Mouse (Mus musculus): ENCODE results near the gene 2310034G01Rik. TPM values are rescaled to one million over a fixed set of nuclear protein-coding genes. Genes with fewer than 3 reads are reported as not detected.

The 2310034G01Rik gene
- under 1 TPM; 0.36 to 0.70 TPM for total RNA-seq (2021)

GRCm38 (mm10) chr19:46350168-46350932, at the start of gene 2310034G01Rik:
Gene 2310034G01Rik (minus strand): TSS chr19:46350302.
- DNase-seq (ENCODE audit: low spot score) = no peak
- intact Hi-C loops (cut with DNase I) = no loop called here

- intact Hi-C loops (cut with DNase I) = loop anchor here (5.0 to 10.0 kb wide), 3 partner anchors 102 to 162 kb away; partner anchors contain the start of gene Trim8
These were observed 49.8 kb upstream of the 2310034G01Rik start for GRCm38 (mm10) chr19:46399886-46400285.

DNA sequence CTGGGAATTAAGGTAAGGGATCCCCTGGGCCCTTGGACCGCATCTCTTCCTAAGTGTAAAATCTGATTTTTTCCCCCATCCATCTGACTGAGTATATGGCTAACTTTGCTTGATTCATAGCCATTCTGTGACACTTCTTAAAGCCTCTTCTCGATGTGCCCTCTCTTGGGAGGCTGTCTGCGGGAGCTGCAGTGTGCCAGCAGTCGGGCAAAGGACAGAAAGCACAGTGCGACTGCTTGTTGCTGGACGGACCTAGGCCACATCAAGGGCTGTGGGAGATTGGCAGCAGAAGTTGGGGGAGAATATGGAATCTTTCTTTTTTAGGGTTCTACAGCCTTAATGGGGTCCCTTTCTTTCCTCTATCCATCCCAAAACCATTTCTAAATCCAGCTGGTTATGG, 49.3 kb upstream of the 2310034G01Rik start:
- no peak for DNase-seq (ENCODE audit: low spot score)
- intact Hi-C loops (cut with DNase I) = loop anchor here (5.0 to 10.0 kb wide), 3 partner anchors 103 to 163 kb away; partner anchors contain the start of gene Trim8

More at GRCm38 (mm10) chr19:46399886-46400285, 49.8 kb upstream of the 2310034G01Rik start:
- no peak for DNase-seq (ENCODE audit: low spot score)

- intact Hi-C loops (cut with DNase I) = loop anchor here (5.0 to 10.0 kb wide), 3 partner anchors 104 to 164 kb away; partner anchors contain the start of gene Trim8
- DNase-seq (ENCODE audit: low spot score) = no peak
These were observed 48.3 kb upstream of the 2310034G01Rik start for GRCm38 (mm10) chr19:46398401-46398800.

GRCm38 (mm10) chr19:46397436-46398001, 47.4 kb upstream of the 2310034G01Rik start:
- intact Hi-C loops (cut with DNase I) = loop anchor here (2.0 to 10.0 kb wide), 5 partner anchors 47 to 165 kb away; partner anchors contain the start of gene Trim8
- DNase-seq (ENCODE audit: low spot score) = no peak

DNA sequence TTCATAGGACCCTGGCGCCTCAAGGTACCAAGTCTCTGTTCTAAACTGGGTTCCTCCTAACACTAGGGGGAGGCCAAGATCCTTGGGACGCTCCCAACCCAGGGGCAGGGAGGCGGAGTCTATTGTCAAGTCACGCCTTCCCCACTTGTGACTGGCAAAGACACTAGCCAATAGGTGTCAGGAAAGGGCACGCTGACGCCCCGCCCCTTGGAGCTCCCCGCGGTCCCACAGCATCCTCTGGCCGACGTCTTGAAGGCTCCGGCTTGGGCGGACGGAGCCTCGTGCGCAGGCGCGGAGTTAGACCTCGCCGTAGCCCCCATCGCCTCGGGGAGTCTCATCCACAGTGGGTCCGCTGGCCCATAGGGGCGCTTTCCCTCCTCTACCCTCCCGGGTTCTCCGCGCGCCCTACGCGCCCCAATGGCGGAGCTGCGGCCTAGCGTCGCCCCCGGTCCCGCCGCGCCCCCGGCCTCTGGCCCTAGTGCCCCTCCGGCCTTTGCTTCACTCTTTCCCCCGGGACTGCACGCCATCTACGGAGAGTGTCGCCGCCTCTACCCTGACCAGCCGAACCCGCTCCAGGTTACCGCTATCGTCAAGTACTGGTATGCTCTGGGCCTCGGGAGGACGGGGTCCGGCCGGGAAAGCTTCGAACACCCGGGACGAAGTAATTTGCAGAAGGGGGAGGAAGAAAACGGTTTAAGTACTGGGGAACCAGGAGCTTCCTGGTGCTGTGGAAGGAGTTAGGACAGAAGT, 46.8 kb upstream of the 2310034G01Rik start, which contains the start of gene Sufu:
Gene Sufu, plus strand, starts transcription at position 211 of the 750 bp plus-strand sequence.
- peak; percentile 96 for DNase-seq (ENCODE audit: low spot score)
- intact Hi-C loops (cut with DNase I) = loop anchor here (2.0 to 10.0 kb wide), 5 partner anchors 48 to 165 kb away; partner anchors contain the start of gene Trim8

GRCm38 (mm10) chr19:46396109-46396508, 46.0 kb upstream of the 2310034G01Rik start:
- intact Hi-C loops (cut with DNase I) = loop anchor here (2.0 to 10.0 kb wide), 5 partner anchors 49 to 166 kb away; partner anchors contain the start of gene Trim8
- DNase-seq (ENCODE audit: low spot score) = no peak

DNA sequence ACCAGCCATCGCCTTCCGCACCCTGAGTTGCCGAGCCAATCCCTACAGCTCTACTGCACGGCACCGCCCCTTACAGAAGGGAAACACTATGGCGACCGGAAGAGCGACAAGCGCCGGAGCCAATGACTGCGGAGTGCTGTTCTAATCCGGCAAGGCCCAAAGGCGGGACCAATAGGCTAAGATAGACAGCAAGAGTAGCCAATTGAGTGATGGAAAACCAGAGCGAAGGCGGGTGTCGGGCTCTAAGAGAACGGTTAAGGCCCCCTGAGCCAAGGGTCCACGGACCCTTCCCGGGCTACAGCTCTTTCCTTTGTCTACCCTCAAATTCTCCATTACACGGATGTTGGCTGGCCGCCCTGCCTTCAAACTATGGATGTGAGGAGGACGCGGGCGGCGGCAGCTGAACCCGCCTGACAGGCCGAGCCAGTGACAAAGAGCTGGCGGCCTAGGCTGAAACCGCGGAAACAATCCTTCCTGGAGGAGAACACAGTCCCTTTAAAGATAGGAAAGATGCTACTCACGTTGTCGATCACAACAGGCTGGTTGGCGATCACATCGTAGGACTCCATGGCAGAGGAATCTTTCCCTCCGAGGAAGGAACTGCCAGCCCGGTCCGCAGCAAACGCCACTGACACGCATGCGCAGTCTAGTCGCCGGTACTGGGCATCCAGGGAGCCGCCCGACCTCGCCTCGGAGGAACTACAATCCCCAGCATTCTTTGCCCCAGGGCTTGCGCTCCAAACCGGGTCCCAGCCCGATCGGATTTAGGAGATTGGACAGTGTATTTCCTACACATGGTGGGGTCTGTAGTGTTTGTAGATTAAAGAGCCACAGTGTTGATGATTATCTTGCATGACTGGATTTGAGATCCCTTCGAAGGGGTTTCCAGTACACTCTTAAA, 45.3 kb upstream of the 2310034G01Rik start, which contains the start of gene Actr1a:
Gene Actr1a, minus strand, starts transcription at position 640 of the 901 bp plus-strand sequence.
- peak; percentile 93 for DNase-seq (ENCODE audit: low spot score)
- intact Hi-C loops (cut with DNase I) = loop anchor here (2.0 to 10.0 kb wide), 5 partner anchors 49 to 167 kb away; partner anchors contain the start of gene Trim8

GRCm38 (mm10) chr19:46394712-46395108, 44.6 kb upstream of the 2310034G01Rik start:
- DNase-seq (ENCODE audit: low spot score) = no peak
- intact Hi-C loops (cut with DNase I) = loop anchor here (5.0 to 10.0 kb wide), 3 partner anchors 108 to 168 kb away; partner anchors contain the start of gene Trim8

DNA sequence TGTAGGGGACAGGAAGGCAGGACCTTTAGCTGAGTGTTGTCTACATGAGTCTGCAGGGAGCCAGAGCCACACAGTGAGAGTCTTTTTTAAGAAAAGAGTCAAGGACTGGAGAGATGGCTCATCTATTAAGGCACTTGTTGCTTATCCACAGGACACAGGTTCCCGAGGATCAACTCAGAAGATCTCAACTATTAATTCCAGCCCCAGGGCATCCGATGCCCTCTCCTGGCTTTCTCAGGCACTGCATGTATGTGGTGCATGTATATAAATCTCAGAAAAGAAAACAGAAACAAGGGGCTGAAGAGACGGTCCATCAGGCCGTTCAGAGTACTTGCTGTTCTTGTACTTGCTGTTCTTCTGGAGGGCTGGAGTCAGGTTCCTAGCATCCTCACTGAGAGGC, 41.9 kb upstream of the 2310034G01Rik start:
- no peak for DNase-seq (ENCODE audit: low spot score)
- intact Hi-C loops (cut with DNase I) = loop anchor here (10.0 kb wide), 1 partner anchor 143 kb away; no protein-coding TSS in a partner anchor

- DNase-seq (ENCODE audit: low spot score) = no peak
- intact Hi-C loops (cut with DNase I) = loop anchor here (10.0 kb wide), 1 partner anchor 145 kb away; no protein-coding TSS in a partner anchor
These were observed 39.8 kb upstream of the 2310034G01Rik start for GRCm38 (mm10) chr19:46389872-46390271.

DNA sequence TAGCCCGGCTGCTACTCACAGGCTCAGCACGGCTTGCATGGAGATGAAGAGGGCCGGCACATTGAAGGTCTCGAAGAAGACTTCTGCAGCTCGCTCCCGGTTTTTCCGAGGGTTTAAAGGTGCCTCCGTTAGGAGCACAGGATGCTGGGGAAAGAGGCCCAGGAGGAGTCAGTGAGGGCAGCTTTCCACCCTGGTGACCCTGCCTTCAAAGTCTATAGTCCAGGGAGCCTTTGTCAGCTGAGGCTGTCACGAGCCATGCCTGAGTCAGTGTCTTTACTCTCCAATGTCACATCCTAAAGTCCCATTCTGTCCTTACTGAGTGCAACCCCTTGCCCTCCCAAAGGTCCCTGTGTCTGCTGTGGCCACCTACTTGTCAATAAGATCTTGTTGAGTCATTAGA, 32.2 kb upstream of the 2310034G01Rik start:
- intact Hi-C loops (cut with DNase I) = no loop called here
- no peak for DNase-seq (ENCODE audit: low spot score)

DNA sequence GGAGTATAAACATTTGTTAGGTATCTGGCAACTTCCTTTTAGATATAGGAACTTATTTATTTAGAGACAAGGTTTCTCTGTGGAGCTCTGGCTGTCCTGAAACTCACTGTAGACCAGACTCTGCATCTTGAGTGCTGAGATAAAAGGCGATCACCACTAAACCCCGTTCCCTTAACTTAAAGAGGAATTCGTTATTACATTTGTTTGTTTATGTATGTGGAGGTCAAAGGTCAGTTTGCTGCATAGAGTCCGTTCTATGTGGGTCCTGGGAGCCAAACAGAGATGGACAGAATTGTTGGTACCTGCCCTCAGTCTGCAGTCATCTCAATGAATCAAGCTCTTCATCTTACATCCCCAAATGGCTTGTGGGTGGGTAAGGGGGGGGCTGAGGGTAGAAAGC, 25.8 kb upstream of the 2310034G01Rik start:
- intact Hi-C loops (cut with DNase I) = no loop called here
- DNase-seq (ENCODE audit: low spot score) = no peak

GRCm38 (mm10) chr19:46375489-46375888, 25.4 kb upstream of the 2310034G01Rik start:
- intact Hi-C loops (cut with DNase I) = no loop called here
- no peak for DNase-seq (ENCODE audit: low spot score)

DNA sequence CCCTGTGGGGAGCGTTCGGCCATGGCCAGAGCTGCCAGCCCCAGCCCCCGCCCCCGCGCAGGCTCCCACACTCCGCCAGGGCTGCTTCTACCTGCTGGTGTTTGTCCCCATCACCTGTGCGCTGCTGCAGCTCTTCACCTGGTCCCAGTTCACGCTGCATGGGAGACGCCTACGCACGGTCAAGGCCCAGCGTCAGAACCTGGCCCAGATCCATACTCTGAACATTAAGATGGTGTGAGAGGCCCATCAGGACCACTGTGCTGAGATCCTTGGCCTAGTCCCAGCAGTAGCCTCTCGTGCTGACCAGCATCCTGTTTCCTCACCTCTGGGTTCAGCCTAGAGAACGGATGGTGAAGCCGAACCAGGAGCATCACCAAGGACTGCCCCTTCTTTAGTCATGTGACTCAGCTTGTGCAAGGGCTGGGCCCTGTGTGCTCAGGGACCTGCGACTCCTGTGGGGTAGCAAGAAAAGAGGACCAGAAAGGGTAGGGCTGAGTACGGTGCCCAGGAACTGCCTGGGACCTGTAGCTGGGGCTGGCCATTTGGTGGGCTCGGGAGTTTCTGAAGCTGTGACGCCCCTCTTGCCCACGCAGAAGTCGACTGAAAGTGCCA, 24.5 kb upstream of the 2310034G01Rik start:
- no peak for DNase-seq (ENCODE audit: low spot score)
- intact Hi-C loops (cut with DNase I) = no loop called here

DNA sequence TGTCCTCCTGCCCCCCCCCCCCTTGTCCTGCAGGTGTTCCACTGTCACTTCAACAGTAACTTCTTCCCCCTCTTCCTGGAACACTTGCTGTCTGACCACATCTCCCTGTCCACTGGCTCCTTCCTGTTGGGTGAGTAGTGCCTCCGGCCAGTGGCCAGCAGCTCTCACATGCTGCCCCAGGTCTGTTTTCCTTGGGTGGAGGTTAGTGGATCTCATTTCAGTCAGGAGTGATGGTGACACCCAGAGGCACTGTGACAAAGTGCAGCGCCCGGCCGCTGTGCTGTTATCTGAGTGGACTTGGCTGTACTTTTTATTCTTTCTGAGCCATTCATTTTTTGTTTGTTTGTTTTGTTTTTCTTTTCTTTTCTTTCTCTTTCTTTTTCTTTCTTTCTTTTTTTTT, 19.1 kb upstream of the 2310034G01Rik start:
- intact Hi-C loops (cut with DNase I) = loop anchor here (2.0 kb wide), 1 partner anchor 30 kb away; the partner anchor contains the start of gene Cuedc2
- peak; percentile 47 for DNase-seq (ENCODE audit: low spot score)

- no peak for DNase-seq (ENCODE audit: low spot score)
- intact Hi-C loops (cut with DNase I) = loop anchor here (2.0 kb wide), 1 partner anchor 29 kb away; the partner anchor contains the start of gene Cuedc2
These were observed 17.9 kb upstream of the 2310034G01Rik start for GRCm38 (mm10) chr19:46367798-46368590.
